Mouse (Mus musculus) neural tube, embryonic 11.5 days (tissue): Measurements from ENCODE around the gene Pramel7. TPM values are rescaled to one million over a fixed set of nuclear protein-coding genes. Genes with fewer than 3 reads are reported as not detected.
"Not testable (repeated sequence)": the region's sequence is repeated elsewhere in the genome, so short reads cannot be mapped to it uniquely, and the experiment has no call there.

Experiments used
- ATAC-seq: fragments of 200-750 bp; cut with Nextera tagmentation; 2 replicates; pipeline ENCODE4 v1.8.0; 2017; ENCODE audit warnings: moderate number of reproducible peaks, mild to moderate bottlenecking, moderate TSS enrichment, moderate library complexity; ENCODE audit not compliant: insufficient read depth, low FRiP score, low TSS enrichment
- DNase-seq: peaks from one replicate; pipeline ENCODE4 v3.0.0-alpha.2; 2015; ENCODE audit warnings: low spot score
- H3K27ac ChIP-seq: fragments of 300-500 bp; sonication (generic); 2 replicates; pipeline ENCODE4 v1.5.1; 2014; ENCODE audit warnings: low read depth, mild to moderate bottlenecking, low read length
- H3K27me3 ChIP-seq: fragments of 300-500 bp; sonication (generic); 2 replicates; pipeline ENCODE4 v1.6.1; 2014; ENCODE audit warnings: mild to moderate bottlenecking, low read length, mixed read lengths; ENCODE audit not compliant: control insufficient read depth, insufficient read depth
- H3K36me3 ChIP-seq: fragments of 300-500 bp; sonication (generic); 2 replicates; pipeline ENCODE4 v1.6.1; 2014; ENCODE audit warnings: mild to moderate bottlenecking, low read length, moderate library complexity, mixed read lengths; ENCODE audit not compliant: control insufficient read depth, insufficient read depth
- H3K4me1 ChIP-seq: fragments of 300-500 bp; sonication (generic); 2 replicates; pipeline ENCODE4 v1.6.1; 2014; ENCODE audit warnings: low read length, mixed read lengths; ENCODE audit not compliant: control insufficient read depth, insufficient read depth
- H3K4me2 ChIP-seq: fragments of 300-500 bp; sonication (generic); 2 replicates; pipeline ENCODE4 v1.6.1; 2014; ENCODE audit warnings: low read depth, mild to moderate bottlenecking, moderate library complexity
- H3K4me3 ChIP-seq: fragments of 300-500 bp; sonication (generic); 2 replicates; pipeline ENCODE4 v1.5.1; 2014; ENCODE audit warnings: low read depth, low read length
- H3K9ac ChIP-seq: fragments of 300-500 bp; sonication (generic); 2 replicates; pipeline ENCODE4 v1.6.1; 2014; ENCODE audit warnings: mild to moderate bottlenecking, low read length
- H3K9me3 ChIP-seq: fragments of 300-500 bp; sonication (generic); 2 replicates; pipeline ENCODE4 v1.6.1; 2016; ENCODE audit warnings: low read length; ENCODE audit not compliant: control insufficient read depth
- WGBS: fragments of 180-500 bp; shearing (Covaris S2); extraction: QIAGEN DNeasy Blood & Tissue Kit; methylation state at CpG from one replicate; pipeline ENCODE4 v1.1.7; 2014; 5-methylcytosine and 5-hydroxymethylcytosine counted together
- polyA plus RNA-seq: library from polyadenylated mRNA; unstranded; fragments of >200 nt; fragmentation: Nextera tagmentation; extraction: Ambion mirVana; gene quantifications from 2 replicates; pipeline ENCODE4 v1.2.1, GENCODE M21; 2014

The Pramel7 gene
- not detected in 2 replicates for polyA plus RNA-seq

DNA sequence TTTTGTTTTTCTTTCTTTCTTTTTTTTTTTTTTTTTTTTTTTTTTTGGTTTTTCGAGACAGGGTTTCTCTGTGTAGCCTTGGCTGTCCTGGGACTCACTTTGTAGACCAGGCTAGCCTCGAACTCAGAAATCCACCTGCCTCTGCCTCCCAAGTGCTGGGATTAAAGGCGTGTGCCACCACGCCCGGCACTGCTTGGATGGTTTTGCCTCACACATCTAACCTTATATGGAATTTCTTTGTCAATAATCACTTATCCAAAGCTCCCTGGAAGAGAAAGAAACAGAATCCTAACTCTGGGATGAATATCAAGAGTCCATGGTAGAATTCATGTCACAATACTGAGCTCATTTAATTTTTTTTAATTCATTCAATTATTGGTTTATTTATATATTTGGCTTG lies at the start of gene Pramel7:
TSS of gene Pramel7 (minus strand) at position 101 of the 400 bp plus-strand sequence.
- not testable (repeated sequence) for H3K4me3 ChIP-seq, DNase-seq, H3K4me2 ChIP-seq, H3K9ac ChIP-seq, H3K4me1 ChIP-seq, H3K27me3 ChIP-seq, ATAC-seq, H3K27ac ChIP-seq, H3K36me3 ChIP-seq, H3K9me3 ChIP-seq
- WGBS: 88% methylated on average over 4 of the region's 5 CpGs

DNA sequence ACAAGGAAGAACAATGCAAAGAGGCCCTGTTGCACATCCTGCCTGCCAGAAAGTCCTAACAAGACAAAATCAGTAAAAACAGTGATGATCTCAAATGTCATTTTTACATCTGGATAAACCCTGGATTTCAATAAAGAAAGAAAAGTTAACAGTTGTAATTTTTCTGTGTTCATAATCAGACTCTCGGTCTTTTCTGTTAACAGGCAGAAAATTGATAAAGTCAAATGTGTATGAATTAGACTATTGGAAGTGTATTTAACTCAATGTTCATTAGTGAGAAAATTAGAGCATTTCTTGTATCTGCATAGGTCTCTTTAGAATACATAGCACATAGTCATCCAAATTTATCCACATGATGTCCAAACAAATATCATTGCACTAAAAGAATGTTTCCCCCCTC lies 48.5 kb upstream of the Pramel7 start, which contains the start of gene Olfr1128:
TSS of gene Olfr1128 (minus strand) at position 101 of the 400 bp plus-strand sequence.
- Histone ChIP-seq H3K9ac (no peak within 1 kb of the TSS), H3K27ac (no peak within 1 kb of the TSS), H3K4me3 (no peak within 1 kb of the TSS), H3K36me3 (no peaks in the 10 kb centered on the region), H3K27me3 (no peaks in the 10 kb centered on the region), H3K9me3 (no peaks in the 10 kb centered on the region), H3K4me1 (no peaks in the 10 kb centered on the region), H3K4me2 (no peak within 1 kb of the TSS)
- WGBS: 88% methylated on average over 1 of the region's 1 CpGs
- ATAC-seq (no peak), DNase-seq (no peak)

DNA sequence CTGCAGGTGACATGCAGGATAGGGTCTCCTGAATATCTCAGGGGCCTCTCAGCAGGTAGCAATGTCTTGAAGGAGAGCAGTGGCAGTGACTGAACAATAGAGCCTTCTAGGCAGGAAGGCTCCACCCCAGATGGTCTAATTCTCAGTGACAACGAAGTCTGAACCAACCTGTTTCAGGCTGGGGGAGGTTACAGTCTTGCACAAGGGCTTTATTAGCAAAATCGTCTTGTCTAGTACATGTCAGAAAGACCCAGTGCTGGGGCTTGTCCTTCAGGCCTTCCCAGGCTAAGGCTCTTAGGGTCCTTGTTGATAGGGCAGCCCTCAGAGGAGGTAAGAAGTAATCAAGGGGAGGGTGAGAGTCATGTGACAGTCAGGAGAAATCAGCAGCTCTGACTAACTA lies 37.9 kb upstream of the Pramel7 start:
- H3K27me3 ChIP-seq: no peaks in the 10 kb centered on the region
- ATAC-seq (no peak), DNase-seq (no peak)
- no peak overlapping the region for H3K4me3 ChIP-seq
- no peak overlapping the region for H3K4me2 ChIP-seq
- 80% methylated on average over 2 of the region's 2 CpGs for WGBS
- H3K9ac ChIP-seq: no peak overlapping the region
- no peaks in the 10 kb centered on the region for H3K36me3 ChIP-seq
- H3K4me1 ChIP-seq: no peaks in the 10 kb centered on the region
- no peak overlapping the region for H3K27ac ChIP-seq
- no peaks in the 10 kb centered on the region for H3K9me3 ChIP-seq

DNA sequence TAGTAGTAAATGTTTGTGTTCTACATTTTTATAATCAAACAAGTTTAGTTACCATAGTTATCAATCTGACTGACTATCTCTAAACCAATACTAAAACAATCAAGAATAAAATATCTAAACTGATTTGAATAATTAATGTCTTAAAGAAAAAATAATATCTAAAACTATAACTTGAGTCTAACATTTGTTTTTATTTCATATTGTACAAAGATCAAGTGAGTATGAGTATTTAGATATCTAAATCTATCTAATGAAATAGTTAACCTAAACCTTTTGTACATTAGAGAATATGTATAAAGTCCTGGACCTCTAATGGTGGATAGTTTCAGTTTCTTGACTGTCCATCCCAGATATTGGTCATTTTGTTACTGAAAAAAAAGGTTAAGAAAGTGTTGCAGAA lies 34.6 kb upstream of the Pramel7 start, which contains the start of gene Olfr153:
TSS of gene Olfr153 (plus strand) at position 301 of the 400 bp plus-strand sequence.
- DNase-seq: no peak
- no peaks in the 10 kb centered on the region for H3K36me3 ChIP-seq

DNA sequence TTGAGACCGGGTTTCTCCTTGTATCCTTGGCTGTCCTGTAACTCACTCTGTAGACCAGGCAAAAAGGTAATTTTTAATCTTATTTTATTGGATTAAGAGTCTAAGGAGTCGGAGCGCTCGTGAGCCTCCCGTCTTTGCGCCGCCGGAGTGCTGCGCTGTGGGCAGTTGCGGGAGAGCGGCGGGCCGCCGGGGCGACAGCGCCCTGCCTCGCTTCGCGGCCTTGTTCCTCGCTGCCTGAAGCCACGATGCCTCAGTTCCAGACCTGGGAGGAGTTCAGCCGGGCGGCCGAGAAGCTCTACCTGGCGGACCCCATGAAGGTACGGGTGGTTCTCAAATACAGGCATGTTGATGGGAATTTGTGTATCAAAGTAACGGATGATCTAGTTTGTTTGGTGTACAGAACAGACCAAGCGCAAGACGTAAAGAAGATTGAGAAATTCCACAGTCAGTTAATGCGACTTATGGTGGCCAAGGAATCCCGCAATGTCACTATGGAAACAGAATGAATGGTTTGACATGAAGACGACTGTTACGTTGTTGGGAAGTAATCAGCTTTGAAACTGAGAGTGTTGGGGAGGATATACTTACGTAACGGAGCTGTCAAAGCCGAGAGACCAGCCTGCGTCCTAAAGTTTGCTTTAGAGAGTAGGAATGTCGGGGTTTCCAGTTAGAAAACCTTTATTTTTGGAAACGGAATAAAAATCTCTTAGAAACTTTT lies 29.2 kb upstream of the Pramel7 start:
- H3K27me3 ChIP-seq, H3K9me3 ChIP-seq, H3K27ac ChIP-seq, H3K9ac ChIP-seq, H3K4me3 ChIP-seq, H3K36me3 ChIP-seq, H3K4me1 ChIP-seq: not testable (repeated sequence)
- WGBS: 31% methylated on average over 38 of the region's 39 CpGs
- peak overlapping the region; percentile 20; the same call in 1 of the 2 replicates for H3K4me2 ChIP-seq
- ATAC-seq (peak; percentile 64; the same call in 1 of the 2 replicates), DNase-seq (peak; percentile 36)

More for the DNA sequence above, 34.6 kb upstream of the Pramel7 start, which contains the start of gene Olfr153:
- Histone ChIP-seq H3K9me3 (no peaks in the 10 kb centered on the region), H3K27ac (no peak within 1 kb of the TSS), H3K4me1 (no peaks in the 10 kb centered on the region), H3K4me2 (no peak within 1 kb of the TSS), H3K27me3 (no peaks in the 10 kb centered on the region), H3K4me3 (no peak within 1 kb of the TSS), H3K9ac (no peak within 1 kb of the TSS)
- ATAC-seq: no peak

DNA sequence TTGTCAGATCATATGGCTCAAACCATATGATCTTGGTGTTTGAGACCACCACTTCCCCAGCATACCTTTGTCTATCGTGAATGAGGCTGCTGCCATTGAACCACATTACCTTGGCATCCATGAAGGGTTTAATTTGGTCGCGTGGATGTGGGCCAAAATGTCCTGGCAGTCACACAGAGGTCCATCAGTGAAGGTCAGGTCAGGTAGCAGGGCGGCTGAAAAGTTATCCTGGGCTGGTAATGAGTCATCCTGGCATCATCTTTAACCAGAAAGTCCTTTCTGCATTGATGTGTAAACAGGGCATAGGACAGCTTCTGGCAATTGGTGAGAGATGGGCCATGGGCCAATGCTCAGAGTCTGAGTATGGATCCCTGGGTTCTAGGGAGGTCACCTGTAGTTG lies 23.8 kb upstream of the Pramel7 start:
- 83% methylated on average over 4 of the region's 4 CpGs for WGBS
- no peak for DNase-seq
- no peak overlapping the region for H3K9ac ChIP-seq

DNA sequence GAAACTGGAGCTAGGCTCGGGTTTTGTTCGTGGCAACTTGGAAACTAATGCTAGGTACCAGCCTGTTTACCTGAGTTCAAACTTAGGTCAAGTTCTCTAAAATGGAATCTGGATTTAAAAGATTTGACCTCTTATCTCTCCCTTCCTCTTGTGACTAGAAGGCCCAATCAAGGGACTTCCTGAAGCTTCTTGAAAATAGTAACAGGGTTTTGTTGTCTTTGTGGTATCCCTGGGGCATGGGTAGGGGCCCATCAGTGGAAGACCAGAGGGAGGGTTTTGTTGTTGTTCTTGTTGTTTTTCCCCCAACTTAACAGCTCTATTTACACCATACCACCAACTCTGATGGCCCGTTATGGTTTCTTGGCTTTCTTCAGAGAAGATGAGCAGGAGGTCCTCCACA lies 19.7 kb upstream of the Pramel7 start:
- DNase-seq: no peak
- no peaks in the 10 kb centered on the region for H3K4me1 ChIP-seq
- 85% methylated on average over 3 of the region's 3 CpGs for WGBS
- H3K27me3 ChIP-seq: no peaks in the 10 kb centered on the region
- no peak overlapping the region for H3K4me2 ChIP-seq
- H3K9me3 ChIP-seq: no peaks in the 10 kb centered on the region
- no peak overlapping the region for H3K9ac ChIP-seq
- ATAC-seq: no peak
- no peak overlapping the region for H3K27ac ChIP-seq
- H3K4me3 ChIP-seq: no peak overlapping the region
- H3K36me3 ChIP-seq: no peaks in the 10 kb centered on the region

More for the DNA sequence above, 23.8 kb upstream of the Pramel7 start:
- H3K4me2 ChIP-seq: no peak overlapping the region
- no peaks in the 10 kb centered on the region for H3K27me3 ChIP-seq
- no peaks in the 10 kb centered on the region for H3K9me3 ChIP-seq
- H3K4me3 ChIP-seq: no peak overlapping the region
- H3K4me1 ChIP-seq: no peaks in the 10 kb centered on the region
- no peak for ATAC-seq
- no peak overlapping the region for H3K27ac ChIP-seq
- H3K36me3 ChIP-seq: no peaks in the 10 kb centered on the region

DNA sequence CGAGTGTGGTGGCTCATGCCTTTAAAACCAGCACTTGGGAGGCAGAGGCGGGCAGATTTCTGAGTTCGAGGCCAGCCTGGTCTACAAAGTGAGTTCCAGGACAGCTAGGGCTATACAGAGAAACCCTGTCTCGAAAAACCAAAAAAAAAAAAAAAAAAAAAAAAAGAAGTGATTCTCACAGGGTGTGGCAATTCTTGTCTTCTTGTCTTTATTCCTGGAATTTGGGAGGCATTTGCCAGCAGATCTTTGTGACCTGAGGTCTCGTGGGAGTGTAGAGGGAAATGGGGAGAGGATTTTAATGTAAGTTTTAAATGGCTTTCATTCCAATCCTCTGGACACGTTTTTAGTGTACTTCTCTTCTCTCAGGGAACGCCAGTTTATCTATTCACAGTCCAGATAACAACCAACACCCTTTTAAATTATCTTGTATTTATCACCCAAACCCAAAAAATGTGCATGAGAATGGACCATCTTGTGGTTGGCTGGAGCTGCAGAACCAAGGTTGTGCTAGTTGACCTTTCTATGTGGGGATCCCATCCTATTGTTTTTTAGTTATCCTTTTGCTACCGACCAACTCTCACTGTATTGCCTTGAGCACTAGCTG lies 18.7 kb upstream of the Pramel7 start:
- ATAC-seq (no peak), DNase-seq (no peak)
- Histone ChIP-seq H3K9me3 (no peaks in the 10 kb centered on the region), H3K4me2 (no peak overlapping the region), H3K27ac (no peak overlapping the region), H3K36me3 (no peaks in the 10 kb centered on the region), H3K4me1 (no peaks in the 10 kb centered on the region), H3K27me3 (no peaks in the 10 kb centered on the region), H3K4me3 (no peak overlapping the region), H3K9ac (no peak overlapping the region)
- 84% methylated on average over 7 of the region's 8 CpGs for WGBS

DNA sequence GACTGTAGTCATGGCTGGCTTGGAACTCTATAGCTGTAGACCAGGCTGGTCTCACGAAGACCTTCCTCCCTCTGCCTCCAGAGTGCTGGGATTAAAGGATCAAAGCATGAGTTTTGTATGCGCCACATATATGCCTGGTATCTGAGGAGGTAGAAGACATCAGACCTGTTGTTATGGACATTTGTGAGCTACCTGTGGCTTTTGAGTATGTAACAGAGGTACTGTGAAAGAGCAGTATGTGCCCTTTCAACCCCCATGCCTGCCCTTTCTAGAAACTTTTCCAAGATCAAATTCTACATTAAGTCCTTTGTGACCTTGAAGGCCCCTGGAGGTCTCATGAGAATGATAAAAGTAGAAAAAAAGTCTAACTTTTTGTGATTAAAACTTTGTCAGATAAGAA lies 18.2 kb upstream of the Pramel7 start:
- H3K9me3 ChIP-seq: no peaks in the 10 kb centered on the region
- H3K9ac ChIP-seq: no peak overlapping the region
- no peaks in the 10 kb centered on the region for H3K27me3 ChIP-seq
- no peak overlapping the region for H3K27ac ChIP-seq
- 89% methylated on average over 2 of the region's 2 CpGs for WGBS
- H3K4me2 ChIP-seq: no peak overlapping the region
- H3K4me3 ChIP-seq: no peak overlapping the region
- ATAC-seq (no peak), DNase-seq (no peak)
- no peaks in the 10 kb centered on the region for H3K36me3 ChIP-seq
- no peaks in the 10 kb centered on the region for H3K4me1 ChIP-seq
